Mouse (Mus musculus): Measurements from ENCODE around the gene Exoc7.

The Exoc7 gene

DNA sequence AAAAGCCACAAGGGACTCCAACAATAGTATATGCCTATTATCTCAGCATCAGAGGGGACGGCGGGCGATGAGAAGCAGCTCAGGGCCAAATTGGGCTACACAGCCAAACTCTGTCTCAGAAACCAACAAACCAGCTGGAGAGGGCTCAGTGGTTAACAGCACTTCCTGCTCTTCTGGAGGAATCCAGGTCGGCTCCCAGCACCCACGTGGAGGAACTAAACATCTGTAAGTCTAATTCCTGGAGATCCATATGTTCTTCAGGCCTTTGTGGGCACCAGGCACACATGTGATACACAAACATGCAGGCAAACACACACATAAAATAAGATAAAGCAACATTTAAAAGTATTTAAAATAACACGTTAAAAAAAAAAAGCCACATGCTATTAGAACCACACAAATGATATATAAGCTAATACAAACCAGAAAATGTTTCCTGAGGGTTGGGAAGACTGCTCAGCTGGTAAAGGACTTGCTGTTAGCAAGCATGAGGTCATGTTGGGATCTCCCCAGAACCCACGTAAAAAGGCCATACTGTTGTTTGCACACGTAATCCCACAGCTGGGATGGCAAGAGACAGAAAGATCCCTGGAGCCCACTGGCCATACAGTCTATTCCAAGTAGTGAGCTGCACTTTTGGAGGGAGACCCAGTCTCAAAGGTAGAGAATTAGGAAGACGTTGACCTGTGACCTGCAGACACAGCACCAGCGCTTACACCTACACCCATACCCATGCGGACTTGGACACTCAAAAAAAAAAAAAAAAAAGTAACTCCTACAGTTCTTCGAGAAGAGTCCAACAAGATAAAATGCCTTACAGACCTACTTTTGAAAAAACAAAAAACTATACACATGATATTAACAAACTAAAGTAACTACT lies 34.2 kb downstream of the Exoc7 start:
- no peak for TF ChIP-seq GATA4 (IDR thresholded peaks at IDR 0.05; ENCODE audit: insufficient replicate concordance, low read length)

DNA sequence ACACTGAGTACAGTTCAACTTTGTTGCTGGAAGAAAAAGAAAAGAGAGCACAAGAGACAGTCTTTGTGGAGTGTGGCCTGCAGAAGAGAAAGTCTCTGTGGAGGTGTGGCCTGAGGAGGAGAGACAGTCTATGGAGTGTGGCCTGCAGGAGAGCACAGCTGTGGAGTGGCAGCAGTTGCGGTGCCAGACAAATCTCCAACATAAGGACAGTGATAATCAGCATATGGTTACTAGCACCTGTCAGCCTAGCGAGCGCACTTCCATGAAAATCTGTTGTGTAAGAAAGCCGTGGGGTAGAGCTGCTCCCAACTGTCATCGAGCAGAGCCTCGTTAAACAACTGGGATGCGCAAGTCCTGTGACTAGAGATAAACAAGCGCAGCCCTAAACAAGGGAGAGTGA lies 37.5 kb downstream of the Exoc7 start:
- no peak for TF ChIP-seq GATA4 (IDR thresholded peaks at IDR 0.05; ENCODE audit: insufficient replicate concordance, low read length)

- no peak for TF ChIP-seq GATA4 (IDR thresholded peaks at IDR 0.05; ENCODE audit: insufficient replicate concordance, low read length)
Measured at GRCm38 (mm10) chr11:116268313-116268712, 38.7 kb downstream of the Exoc7 start.

DNA sequence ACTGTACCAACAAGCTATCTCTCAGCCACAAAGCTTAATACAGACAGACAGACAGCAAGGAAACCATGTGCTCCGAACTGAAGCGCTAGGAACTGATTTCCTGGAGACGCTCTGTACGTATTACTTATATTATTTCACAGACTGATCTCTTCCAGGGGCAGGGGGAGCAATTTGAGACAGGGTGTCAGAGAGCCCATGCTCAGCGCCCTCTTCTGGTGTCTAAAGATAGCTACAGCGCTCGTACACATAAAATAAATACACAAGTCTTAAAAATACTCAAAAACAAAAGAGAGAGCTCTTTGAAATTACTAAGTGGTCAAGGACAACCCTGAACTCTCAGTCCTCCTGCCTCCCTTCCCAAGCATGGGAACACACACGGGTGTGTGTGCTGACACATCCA lies 39.4 kb downstream of the Exoc7 start:
- TF ChIP-seq GATA4 (IDR thresholded peaks at IDR 0.05; ENCODE audit: insufficient replicate concordance, low read length), result no peak

DNA sequence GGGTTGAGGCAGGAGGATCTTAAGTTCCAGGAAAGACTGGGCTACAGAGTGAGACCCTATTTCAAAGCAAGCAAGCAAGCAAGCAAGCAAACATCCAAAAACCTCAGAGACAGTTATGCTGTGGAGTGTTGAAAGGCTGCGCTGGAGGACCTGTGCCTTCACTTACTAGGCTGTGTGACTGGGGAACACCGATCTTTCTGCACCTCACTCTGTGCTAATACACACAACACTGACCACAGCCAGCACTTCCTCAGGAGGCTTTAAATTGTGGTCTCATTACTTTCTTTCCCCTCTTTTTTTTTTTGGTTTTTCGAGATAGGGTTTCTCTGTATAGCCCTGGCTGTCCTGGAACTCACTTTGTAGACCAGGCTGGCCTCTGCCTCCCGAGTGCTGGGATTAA lies 41.2 kb downstream of the Exoc7 start:
- no peak for TF ChIP-seq GATA4 (IDR thresholded peaks at IDR 0.05; ENCODE audit: insufficient replicate concordance, low read length)

- no peak for TF ChIP-seq GATA4 (IDR thresholded peaks at IDR 0.05; ENCODE audit: insufficient replicate concordance, low read length)
Measured at GRCm38 (mm10) chr11:116265352-116265751, 41.7 kb downstream of the Exoc7 start.

GRCm38 (mm10) chr11:116260259-116260658 lies 46.8 kb downstream of the Exoc7 start:
- no peak for TF ChIP-seq GATA4 (IDR thresholded peaks at IDR 0.05; ENCODE audit: insufficient replicate concordance, low read length)

DNA sequence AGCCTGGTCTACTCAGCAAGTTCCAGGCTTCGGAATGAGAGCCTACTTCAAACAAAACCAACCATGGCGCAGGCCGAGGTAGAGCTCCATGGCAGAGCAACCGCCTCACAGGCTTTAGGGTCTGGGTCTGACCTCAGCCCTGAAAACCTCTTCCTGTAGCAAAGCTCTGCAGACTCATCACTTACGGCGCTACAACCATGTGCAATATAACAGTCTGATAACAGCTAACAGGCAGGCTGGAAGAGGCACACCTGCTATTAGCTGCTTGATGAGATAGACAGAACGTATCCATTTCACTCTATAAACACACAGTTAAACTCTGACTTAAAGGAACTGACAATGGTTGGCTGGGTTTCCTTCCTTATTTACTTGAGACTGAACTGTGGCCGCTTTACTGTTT lies 47.6 kb downstream of the Exoc7 start:
- TF ChIP-seq GATA4 (IDR thresholded peaks at IDR 0.05; ENCODE audit: insufficient replicate concordance, low read length), result no peak

GRCm38 (mm10) chr11:116255982-116256675 lies 50.9 kb downstream of the Exoc7 start:
- TF ChIP-seq GATA4 (IDR thresholded peaks at IDR 0.05; ENCODE audit: insufficient replicate concordance, low read length), result no peak

DNA sequence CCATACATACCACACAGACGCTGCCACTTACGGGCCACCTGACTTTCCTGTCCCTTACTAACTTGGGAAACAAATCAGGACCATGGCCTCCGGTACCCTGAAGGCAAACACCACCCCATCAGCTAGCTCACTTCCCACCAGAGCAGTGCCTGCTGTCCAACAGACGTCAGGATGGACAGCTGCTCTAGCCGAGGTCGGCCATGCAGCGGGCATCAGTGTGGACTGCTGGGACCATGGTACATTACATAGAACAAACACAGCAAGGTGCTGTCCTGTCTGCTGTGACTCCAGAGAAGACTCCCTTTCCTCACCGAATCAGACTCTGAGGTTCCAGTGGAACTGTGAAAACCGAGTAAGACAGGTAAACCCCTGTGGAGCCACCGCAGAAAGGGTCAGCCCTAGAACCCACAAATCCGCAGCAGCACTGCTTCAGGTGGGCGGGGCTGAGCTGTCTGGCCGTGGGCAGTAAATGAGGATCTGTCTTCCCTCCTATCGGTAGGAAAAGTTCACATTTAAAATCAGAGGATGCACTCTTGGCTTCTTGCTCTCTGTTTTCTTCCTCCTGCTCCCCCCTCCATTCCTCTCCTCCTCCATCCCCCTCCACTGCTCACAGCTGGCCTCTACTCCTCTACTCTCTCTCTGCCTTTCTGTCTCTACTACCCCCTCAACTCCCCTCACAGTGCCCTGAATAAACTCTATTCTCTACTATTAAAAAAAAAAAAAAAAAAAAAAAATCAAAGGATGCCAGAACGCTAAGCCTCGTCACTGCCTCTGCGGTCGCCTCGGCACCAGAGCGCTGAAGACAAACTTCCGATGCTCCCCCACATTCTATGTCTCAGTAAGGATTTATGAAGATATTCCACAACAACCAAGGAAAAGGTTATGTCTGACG lies 51.7 kb downstream of the Exoc7 start:
- TF ChIP-seq GATA4 (IDR thresholded peaks at IDR 0.05; ENCODE audit: insufficient replicate concordance, low read length), result no peak

GRCm38 (mm10) chr11:116254627-116255026 lies 52.4 kb downstream of the Exoc7 start:
- TF ChIP-seq GATA4 (IDR thresholded peaks at IDR 0.05; ENCODE audit: insufficient replicate concordance, low read length), result no peak

DNA sequence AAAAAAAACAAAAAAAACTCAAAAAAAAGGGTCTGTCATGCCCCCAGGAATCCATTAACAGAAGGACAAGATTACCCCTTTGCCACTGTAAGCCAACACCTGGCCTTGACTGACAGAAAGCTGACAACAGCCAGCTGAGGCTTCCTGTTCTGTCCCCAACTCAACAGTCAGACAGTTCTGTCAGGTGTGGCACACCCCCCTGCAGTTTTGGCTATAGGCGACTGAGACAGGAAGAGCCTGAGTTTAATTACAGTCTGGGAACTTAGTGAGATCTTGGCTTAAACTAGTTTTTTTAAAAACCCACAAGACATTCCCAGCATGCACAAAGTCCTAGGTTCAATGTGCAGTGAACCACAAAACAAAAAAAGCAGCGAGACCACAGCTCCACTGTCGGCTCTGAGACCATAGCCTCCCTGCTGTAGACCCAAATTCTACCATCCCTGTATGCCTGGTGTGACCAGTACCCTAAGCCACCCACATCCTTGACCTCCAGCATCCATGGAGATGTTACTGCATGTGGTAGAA lies 53.9 kb downstream of the Exoc7 start:
- no peak for TF ChIP-seq GATA4 (IDR thresholded peaks at IDR 0.05; ENCODE audit: insufficient replicate concordance, low read length)

GRCm38 (mm10) chr11:116250898-116251297 lies 56.1 kb downstream of the Exoc7 start:
- TF ChIP-seq GATA4 (IDR thresholded peaks at IDR 0.05; ENCODE audit: insufficient replicate concordance, low read length), result no peak

GRCm38 (mm10) chr11:116247502-116248222 lies 59.4 kb downstream of the Exoc7 start:
- TF ChIP-seq GATA4 (IDR thresholded peaks at IDR 0.05; ENCODE audit: insufficient replicate concordance, low read length), result no peak

Measured in liver, adult (tissue).